Comparison of ENCODE assay signal across 8 mouse cellular contexts in the genomic region with DNA sequence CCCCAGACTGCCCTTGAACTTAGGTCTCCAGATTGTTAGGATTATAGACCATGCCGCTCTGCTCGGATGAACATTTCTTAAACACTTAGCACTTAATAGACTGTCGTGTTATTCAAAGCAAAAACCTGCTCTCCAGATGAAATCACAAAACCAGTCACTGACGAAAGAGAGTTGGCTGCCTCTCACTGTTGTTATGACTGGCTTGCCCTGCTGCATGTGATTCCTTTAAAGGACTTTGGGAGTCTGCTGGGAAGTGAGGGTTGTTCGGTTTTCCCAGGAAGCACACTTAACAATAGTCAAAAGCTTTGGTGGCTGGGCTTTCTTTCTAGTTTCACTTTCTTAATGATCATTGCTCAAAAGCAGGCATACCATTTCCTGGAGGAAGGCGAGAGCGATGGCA.
DNase-seq lines count a peak whose midpoint lies in the region; ATAC-seq and TF ChIP-seq lines count a peak whose summit lies in the region.

No protein-coding gene starts in this region.

- DNase-seq in thymus, adult 2 months: no peak
- no peak for DNase-seq in thymus, postnatal 14 days
- peak; percentile 46 for DNase-seq in embryo, embryonic 10.5 days (ENCODE audit: low spot score)
- peak; percentile 64 to 71 for DNase-seq in heart, postnatal 10 days
- DNase-seq in liver, embryonic 13.5 days: no peak
- DNase-seq in skeletal muscle tissue, adult 2 months (ENCODE audit: low read depth, low spot score): peak; percentile 66
- DNase-seq in c-Kit-positive CD71-positive TER-119-positive erythroid progenitor cells, embryonic 14.5 days (ENCODE audit: low spot score): no peak
- DNase-seq in midbrain, embryonic 11.5 days (ENCODE audit: low spot score, missing footprints): no peak

- intact Hi-C loops in heart, postnatal 10 days (cut with DNase I): loop anchor here (5.0 kb wide), 1 partner anchor 36 kb away; no protein-coding TSS in a partner anchor

- H3K4me2 ChIP-seq in liver, embryonic 13.5 days: peak overlapping the region; percentile 35
- H3K4me2 ChIP-seq in midbrain, embryonic 11.5 days: no peak overlapping the region

- no peak for TF ChIP-seq CTCF in thymus, adult 2 months (IDR thresholded peaks at IDR 0.05; ENCODE audit: borderline replicate concordance, control insufficient read depth, extremely low read depth, insufficient read depth, low read length, poor library complexity)

- no peak for TF ChIP-seq POLR2A in thymus, adult 2 months (IDR thresholded peaks at IDR 0.05; ENCODE audit: control insufficient read depth, extremely low read depth, insufficient read depth, low read length, poor library complexity)

- H3K4me3 ChIP-seq in thymus, adult 2 months (ENCODE audit: control insufficient read depth, insufficient read depth, low read length): peak overlapping the region; percentile 64
- 0 out of 2 replicates have a peak overlapping the region, but pooled peaks have one; percentile 18 for H3K4me3 ChIP-seq in liver, embryonic 13.5 days (replicated peaks)
- no peak overlapping the region for H3K4me3 ChIP-seq in midbrain, embryonic 11.5 days (ENCODE audit: low read depth, low read length)

- no peak overlapping the region; the same call in 1 of the 2 replicates for H3K27ac ChIP-seq in thymus, adult 2 months (ENCODE audit: control insufficient read depth, insufficient read depth, low read length)
- no peak overlapping the region for H3K27ac ChIP-seq in liver, embryonic 13.5 days
- H3K27ac ChIP-seq in midbrain, embryonic 11.5 days (ENCODE audit: low read depth, low read length): no peak overlapping the region

- ATAC-seq in liver, embryonic 13.5 days (ENCODE audit: low read depth): no peak
- ATAC-seq in midbrain, embryonic 11.5 days (ENCODE audit: low FRiP score): no peak

- H3K27me3 ChIP-seq in thymus, adult 2 months (ENCODE audit: control insufficient read depth, insufficient read depth, low read length): no peaks in the 10 kb centered on the region
- no peaks in the 10 kb centered on the region for H3K27me3 ChIP-seq in liver, embryonic 13.5 days
- no peaks in the 10 kb centered on the region for H3K27me3 ChIP-seq in midbrain, embryonic 11.5 days (ENCODE audit: control insufficient read depth, insufficient read depth, low read length)

- no peaks in the 10 kb centered on the region for H3K9me3 ChIP-seq in liver, embryonic 13.5 days (replicated peaks)
- H3K9me3 ChIP-seq in midbrain, embryonic 11.5 days (ENCODE audit: control insufficient read depth, low read length): no peaks in the 10 kb centered on the region

- H3K9ac ChIP-seq in liver, embryonic 13.5 days: no peak overlapping the region
- H3K9ac ChIP-seq in midbrain, embryonic 11.5 days (ENCODE audit: low read length): no peak overlapping the region

- H3K4me1 ChIP-seq in thymus, adult 2 months (replicated peaks; ENCODE audit: control insufficient read depth, insufficient read depth, low read length): peaks cover 12% of the 10 kb centered on the region
- peaks cover 2% of the 10 kb centered on the region; the same call in 1 of the 2 replicates for H3K4me1 ChIP-seq in liver, embryonic 13.5 days (replicated peaks)
- 0 out of 2 replicates have a peak, but pooled peaks cover 3% of the 10 kb centered on the region for H3K4me1 ChIP-seq in midbrain, embryonic 11.5 days (ENCODE audit: control insufficient read depth, insufficient read depth, low read length)

- H3K36me3 ChIP-seq in thymus, adult 2 months (ENCODE audit: control insufficient read depth, insufficient read depth, low read length): no peaks in the 10 kb centered on the region
- no peaks in the 10 kb centered on the region for H3K36me3 ChIP-seq in liver, embryonic 13.5 days
- H3K36me3 ChIP-seq in midbrain, embryonic 11.5 days (ENCODE audit: control insufficient read depth, insufficient read depth, low read length): no peaks in the 10 kb centered on the region

- WGBS in thymus, adult 2 months: 3% methylated on average over 7 of the region's 7 CpGs
- WGBS in liver, embryonic 13.5 days (ENCODE audit: insufficient replicate concordance): 39% methylated on average over 7 of the region's 7 CpGs
- WGBS in midbrain, embryonic 11.5 days: 69% methylated on average over 7 of the region's 7 CpGs

Comparison
In these comparisons a context has a peak if more than half of its experiments do, and no peak if none do; other contexts are left out.
1. DNase-seq: peak in embryo, embryonic 10.5 days (single experiment), heart, postnatal 10 days (2 of 2) and skeletal muscle tissue, adult 2 months (single experiment); none in thymus, adult 2 months (single experiment), thymus, postnatal 14 days (single experiment), liver, embryonic 13.5 days (single experiment), c-Kit-positive CD71-positive TER-119-positive erythroid progenitor cells, embryonic 14.5 days (single experiment) and midbrain, embryonic 11.5 days (single experiment).